Mouse (Mus musculus): ENCODE results near the gene Ap1m2.

Gene Ap1m2

GRCm38 (mm10) chr9:21312134-21312533, at the start of gene Ap1m2:
Gene Ap1m2, minus strand, starts transcription at chr9:21312337.
- in situ Hi-C loops (cut with MboI, MseI), result no loop called here

DNA sequence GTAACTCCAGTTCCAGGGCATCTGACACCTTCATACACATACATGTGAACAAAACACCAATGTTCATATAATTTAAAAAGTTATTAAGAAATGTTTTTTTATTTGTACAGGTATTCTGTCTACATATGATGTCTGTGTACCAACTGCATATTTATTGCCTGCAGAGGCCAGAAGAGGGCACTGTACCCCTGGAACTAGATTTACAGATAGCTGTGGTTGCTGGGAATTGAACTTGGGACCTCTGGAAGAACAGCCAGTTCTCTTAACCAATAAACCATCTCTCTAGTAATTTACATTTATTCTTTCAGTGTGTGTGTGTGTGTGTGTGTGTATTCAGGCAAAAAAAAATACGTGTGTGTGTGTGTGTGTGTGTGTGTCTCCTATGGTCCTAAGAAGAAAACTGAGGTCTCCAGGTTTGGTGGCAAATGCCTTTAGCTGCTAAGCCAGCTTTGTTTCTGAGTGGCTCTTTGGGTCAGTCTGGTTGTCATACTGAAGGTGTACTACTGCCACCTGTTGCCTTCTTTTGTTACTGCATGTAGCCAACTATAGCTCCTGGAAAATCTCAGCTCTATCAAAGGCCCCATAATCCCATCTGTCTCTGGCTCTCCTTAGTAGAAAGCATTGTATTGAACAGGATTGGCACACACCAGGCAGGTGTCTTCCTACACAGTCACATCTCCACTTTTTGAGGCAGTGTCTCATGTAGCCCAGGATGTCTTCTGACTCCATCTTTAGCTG, 45.0 kb upstream of the Ap1m2 start:
- in situ Hi-C loops (cut with MboI, MseI), result no loop called here

DNA sequence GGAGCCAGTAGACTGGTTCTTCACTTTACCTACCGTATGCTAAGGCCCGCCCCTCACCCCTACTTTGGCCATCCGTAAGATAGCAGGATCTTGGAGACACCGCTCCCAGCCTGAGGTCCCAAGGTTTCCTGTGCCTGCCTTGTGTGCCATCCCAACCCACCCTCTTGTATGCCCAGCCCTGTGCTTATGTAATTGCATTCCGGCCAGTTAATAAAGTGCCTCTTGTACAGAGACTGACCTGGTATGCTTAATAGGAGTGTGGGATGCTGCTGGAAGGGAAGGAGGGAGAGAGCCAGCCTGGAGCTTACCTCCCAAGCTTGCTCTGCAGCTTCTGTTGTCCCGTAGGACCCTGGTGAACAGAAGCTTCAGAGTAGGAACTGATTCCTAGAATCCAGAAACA, 42.7 kb upstream of the Ap1m2 start:
- in situ Hi-C loops (cut with MboI, MseI), result loop anchor here (5.0 kb wide), 1 partner anchor 37 kb away; no protein-coding TSS in a partner anchor

GRCm38 (mm10) chr9:21353373-21353686, 41.2 kb upstream of the Ap1m2 start:
- in situ Hi-C loops (cut with MboI, MseI), result loop anchor here (5.0 kb wide), 1 partner anchor 36 kb away; no protein-coding TSS in a partner anchor

GRCm38 (mm10) chr9:21352463-21353372, 40.6 kb upstream of the Ap1m2 start:
- in situ Hi-C loops (cut with MboI, MseI), result loop anchor here (5.0 kb wide), 1 partner anchor 35 kb away; no protein-coding TSS in a partner anchor

DNA sequence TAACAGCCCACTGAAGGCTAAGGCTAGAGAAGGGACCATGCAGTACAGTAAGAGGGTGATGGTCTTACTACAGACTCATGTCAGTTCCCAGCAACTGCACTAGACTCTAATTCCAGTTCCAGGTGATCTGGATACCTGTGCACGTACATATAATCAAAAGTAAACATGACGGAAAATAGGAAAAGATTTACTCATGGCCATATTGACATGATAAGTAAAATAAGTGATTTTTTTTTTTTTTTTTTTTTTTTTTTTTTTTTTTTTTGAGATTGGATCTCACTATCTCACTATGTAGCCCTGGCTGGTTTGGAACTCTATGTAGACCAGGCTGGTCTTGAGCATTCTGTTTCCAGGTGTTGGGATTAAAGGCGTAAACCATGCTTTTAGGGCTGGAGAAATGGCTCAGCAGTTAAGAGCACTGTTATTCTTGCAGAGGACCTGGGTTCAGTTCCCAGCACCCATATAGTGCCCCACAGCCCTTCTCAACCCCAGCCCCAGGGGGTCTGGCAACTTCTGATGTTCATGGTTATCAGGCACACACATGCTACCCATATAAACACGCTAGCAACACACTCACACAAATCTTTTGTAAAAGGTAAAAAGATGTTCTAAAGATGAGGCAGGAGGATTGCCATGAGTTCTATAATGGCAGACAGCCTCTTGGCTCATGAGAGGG, 39.7 kb upstream of the Ap1m2 start:
- in situ Hi-C loops (cut with MboI, MseI), result loop anchor here (5.0 kb wide), 1 partner anchor 35 kb away; no protein-coding TSS in a partner anchor

DNA sequence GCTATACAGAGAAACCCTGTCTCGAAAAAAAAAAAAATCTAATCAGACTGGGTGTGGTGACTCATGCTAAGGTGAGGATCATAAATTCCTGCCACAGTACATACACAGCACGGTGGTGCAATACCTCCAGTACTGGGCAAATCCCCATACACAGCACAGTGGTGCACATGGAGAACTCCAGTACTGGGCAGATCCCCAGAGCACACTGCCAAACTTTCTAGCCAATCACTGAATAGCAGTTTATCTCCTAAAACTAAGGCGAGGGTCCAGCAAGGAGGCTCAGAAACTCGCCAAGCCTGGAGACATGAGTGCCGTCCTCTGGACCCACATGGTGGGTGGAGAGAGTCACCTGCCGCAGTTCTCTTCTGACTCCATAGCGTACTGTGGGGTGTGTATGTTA, 39.0 kb upstream of the Ap1m2 start:
- in situ Hi-C loops (cut with MboI, MseI), result loop anchor here (5.0 kb wide), 1 partner anchor 34 kb away; no protein-coding TSS in a partner anchor

DNA sequence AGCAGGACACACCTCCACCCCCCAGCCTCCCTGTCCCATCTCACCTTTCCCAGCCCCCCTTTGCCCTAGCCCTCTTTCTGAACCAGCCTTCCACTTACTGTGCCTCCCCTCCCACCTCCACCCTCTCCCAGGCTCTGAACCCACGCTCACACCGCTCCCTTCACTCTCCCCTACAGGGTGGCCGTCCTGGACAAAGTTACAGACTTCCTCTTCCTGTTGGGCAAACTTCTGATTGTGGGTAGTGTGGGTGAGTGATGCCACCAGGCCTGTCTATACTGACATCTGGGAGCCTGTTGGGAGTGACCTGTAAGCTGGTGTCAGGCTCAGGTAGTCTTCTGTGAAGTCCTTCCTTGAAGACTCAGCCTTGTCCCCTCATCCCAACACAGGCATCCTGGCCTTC, 36.0 kb upstream of the Ap1m2 start:
- in situ Hi-C loops (cut with MboI, MseI), result no loop called here

DNA sequence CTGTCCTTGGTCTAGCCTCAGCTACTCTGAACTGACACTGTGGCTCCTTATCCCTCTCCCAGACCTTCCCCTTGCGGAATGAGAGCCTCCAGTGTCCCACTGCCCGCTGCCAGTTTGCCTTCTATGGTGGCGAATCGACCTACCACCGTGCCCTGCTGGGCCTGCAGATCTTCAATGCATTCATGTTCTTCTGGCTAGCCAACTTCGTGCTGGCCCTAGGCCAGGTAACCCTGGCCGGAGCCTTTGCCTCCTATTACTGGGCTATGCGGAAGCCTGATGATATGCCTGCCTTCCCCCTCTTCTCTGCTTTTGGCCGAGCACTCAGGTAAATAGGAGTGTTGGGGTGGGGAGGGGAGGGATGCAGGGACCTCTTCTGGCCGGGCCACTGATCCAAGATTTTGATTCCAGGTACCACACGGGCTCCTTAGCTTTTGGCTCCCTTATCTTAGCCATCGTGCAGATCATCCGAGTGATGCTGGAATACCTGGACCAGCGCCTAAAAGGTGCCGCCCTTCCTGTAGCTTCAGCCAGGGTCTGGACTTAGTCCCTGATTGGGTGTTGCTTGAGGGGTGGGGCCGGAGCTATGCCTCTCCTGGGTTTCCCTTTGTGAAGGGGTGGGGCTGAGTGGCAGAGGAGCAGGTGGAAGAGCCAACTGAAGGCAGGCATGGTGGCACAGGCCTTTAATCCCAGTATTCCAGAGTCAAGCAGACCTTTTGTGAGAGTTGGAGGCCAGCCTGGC, 34.7 kb upstream of the Ap1m2 start:
- in situ Hi-C loops (cut with MboI, MseI), result no loop called here

DNA sequence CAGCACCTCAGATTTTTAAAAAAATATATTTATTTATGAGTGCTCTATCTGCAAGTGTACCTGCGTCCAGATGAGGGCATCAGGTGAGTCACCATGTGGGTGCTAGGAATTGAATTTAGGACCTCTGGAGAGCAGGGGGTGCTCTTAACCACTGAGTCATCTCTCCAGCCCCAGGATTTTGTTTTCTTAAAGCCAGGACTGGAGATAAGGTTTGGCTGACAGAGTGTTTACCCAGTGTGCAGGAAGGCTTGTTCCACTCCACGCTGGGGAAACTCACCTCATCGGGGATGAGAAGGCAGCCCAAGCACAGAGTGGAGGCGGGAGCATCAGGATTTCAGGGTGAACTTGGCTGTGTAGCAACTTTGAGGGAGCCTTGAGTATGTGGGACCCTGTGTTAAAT, 28.3 kb upstream of the Ap1m2 start:
- in situ Hi-C loops (cut with MboI, MseI), result no loop called here

GRCm38 (mm10) chr9:21337652-21338051, 25.5 kb upstream of the Ap1m2 start:
- in situ Hi-C loops (cut with MboI, MseI), result no loop called here

DNA sequence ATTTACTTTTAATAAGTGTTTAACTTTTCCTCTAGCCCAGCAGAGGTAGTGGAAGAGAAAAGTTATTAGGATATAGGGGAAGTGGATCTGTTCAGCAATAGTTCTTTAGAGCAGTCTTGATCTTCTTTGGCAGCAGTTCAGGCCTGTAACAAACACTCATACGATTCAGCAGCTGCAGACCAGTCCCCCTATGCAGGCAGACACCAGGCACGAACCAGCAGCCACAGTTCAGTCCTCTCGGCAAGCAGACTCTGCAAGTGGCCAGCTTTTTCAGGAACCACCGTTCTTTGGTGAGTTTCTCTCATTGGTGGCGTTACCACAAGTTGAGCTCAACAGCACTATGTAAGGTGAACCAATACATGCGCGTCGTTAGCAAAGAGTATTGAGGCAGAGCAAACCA, 24.4 kb upstream of the Ap1m2 start:
- in situ Hi-C loops (cut with MboI, MseI), result no loop called here

- in situ Hi-C loops (cut with MboI, MseI), result no loop called here
Measured at GRCm38 (mm10) chr9:21335391-21335790, 23.3 kb upstream of the Ap1m2 start.

DNA sequence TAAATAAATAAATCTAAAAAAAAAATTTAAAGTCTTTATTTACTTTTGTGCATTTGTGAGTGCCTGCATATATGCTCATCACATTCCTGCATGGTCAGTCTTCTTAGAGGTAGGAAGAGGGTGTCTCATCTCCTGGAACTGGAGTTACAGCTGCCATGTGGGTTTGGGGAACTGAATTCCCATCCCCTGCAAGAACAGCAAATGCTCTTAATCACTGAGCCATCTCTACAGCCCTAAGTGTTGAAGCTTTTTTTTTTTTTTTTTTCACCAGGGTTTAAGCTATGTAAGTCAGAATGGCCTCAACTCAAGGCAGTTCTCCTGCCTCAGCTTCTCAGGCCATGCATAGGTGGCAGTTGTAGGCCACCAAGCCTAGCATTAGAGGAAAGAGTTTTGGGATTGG, 22.6 kb upstream of the Ap1m2 start:
- in situ Hi-C loops (cut with MboI, MseI), result no loop called here

DNA sequence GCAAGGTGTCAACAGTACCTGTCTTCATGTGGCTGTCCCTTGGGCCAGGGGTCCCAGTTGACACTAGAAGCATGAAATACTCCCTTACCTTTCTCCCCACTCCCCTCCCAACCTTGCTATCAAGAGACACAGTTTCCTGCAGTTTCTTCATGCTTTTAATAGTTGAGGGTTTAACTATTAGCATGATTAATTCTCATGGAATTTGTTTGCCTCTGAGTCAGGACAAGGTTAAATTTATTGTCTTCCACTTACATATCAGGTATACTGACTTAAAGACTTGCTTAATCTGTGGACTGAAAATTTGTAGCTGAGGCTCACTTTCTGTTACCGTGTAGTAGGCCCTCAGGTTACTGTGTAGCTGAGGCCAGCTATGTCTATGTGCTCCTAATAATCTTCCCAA, 21.4 kb upstream of the Ap1m2 start:
- in situ Hi-C loops (cut with MboI, MseI), result no loop called here

DNA sequence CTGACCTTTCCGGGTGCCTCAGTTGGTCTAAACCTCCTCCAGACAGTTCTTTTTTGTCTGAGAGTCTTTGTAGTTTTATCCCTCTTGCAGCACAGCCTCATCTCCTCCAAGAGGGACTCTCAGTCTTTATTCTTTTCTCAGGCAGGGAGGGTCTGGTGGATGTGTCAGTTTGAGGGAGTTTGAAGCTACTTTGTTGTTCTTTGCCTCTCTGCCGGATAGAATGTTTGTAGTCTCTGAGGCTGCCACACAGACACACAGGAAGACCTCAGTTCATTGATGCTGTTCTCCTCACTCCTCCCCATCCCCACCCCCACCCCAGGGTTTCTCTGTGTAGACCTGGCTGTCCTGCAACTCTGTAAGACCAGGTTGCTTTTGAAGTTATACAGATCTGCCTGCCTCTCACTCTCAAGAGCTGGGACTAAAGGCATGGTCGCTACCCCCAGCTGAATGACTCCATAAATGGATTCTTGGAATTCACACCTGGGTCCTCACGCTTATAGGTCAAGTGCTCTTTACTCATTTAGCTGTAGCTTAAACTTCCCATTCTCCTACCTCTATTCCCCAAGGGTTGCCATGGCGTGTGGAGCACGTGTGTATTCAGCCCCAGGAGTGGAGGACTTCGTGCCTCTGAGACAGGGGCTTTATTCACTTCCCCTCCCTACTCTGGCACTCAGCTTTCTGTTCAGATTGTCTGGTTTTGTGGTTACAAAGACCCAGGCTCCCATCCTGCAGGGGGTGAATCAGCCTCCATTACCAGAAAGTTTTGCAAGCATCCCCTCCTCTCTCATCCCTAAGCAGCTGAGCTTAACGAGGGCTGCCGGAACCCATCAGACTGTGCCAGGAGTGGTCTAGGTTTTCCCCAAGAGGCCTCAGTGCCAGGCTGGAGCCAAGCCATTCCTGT, 20.3 kb upstream of the Ap1m2 start:
- in situ Hi-C loops (cut with MboI, MseI), result no loop called here

DNA sequence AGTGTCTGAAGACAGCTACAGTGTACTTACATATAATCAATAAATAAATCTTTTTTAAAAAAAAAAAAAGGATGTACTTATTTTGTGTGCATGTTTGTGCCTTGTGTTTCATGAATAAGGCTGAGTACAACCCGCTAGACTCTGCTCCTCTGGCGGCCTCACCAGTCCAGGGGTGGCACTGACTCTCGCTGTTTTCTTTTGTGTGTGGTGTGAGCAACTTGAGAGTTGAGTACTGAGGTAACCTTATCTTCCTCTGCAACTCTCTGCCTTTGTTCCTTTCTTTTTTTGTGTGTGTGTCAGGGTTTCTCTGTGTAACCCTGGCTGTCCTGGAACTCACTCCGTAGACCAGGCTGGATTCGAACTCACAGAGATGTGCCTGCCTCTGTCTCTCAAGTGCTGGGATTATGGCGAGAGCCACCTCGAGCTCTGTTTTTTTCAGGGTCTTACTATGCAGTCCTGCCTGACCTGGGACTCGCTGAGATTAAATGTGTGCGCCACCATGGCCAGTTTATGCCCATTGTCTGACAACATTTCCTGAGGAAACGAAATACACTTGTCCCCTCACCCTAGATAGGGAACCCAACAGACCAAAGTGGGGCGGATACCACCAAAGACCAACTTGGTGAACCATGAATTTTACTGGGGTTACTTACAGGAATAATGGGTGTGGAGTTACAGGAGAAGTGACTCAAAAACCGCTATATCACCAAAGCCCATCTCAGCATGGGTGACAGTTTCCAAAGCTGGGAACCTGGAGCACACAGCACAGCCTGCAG, 19.4 kb upstream of the Ap1m2 start:
- in situ Hi-C loops (cut with MboI, MseI), result no loop called here

DNA sequence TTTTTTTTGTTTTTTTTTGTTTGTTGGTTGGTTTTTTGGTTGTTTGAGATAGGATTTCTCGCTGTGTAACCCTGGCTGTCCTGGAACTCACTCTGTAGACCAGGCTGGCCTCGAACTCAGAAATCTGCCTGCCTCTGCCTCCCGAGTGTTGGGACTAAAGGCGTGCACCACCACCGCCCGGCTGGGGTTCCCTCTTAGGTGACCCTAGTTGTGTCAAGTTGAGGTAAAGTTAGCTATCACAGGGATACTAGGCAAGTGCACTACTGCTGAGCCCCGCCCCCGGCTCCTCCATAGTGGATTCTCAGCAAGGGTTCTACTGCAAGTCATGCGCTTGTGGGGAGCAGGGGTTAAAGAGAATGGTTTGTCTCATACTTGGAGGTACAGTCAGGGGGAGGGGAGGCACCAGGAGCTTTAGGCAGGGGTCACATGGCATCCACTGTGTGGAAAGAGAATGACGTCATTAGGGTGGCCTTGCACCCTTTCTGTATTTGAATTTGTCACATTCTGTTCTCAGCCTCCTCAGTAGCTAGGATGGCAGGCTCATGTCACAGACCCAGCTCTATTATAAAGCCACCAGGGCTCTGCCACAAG, 17.7 kb upstream of the Ap1m2 start:
- in situ Hi-C loops (cut with MboI, MseI), result no loop called here

DNA sequence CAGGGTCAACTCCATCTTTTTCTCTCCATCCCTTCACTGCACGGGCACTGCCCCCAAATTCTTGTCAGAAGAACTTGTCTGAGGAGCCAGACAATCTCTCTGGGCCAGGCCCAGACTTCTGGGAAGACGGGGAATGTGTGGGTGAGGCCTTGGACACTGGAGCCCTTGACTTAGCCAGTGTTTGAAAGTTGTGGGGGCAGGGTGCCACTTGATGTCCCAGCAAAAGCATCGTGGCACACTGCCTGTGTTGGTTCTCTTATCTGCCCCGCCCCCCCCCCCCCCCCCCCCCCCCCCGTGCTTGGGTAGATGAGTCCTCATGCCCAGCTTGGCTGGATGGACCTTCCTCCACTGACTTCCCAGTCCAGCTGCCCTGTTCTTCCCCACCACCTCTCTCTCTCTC, 16.9 kb upstream of the Ap1m2 start:
- in situ Hi-C loops (cut with MboI, MseI), result no loop called here

All from T-helper 2 cell (primary cell).